Mouse (Mus musculus) lung, adult 10 weeks (tissue): ENCODE results near the gene Ifne. TPM values are rescaled to one million over a fixed set of nuclear protein-coding genes. Genes with fewer than 3 reads are reported as not detected.

ENCODE experiments used
- polyA plus RNA-seq: library from polyadenylated mRNA; stranded (reverse); fragments of 350-450 nt; fragmentation: Illumina TruSeq; extraction: RNeasy Lipid Tissue Mini Kit (QIAGEN cat#74804); gene quantifications from one replicate; pipeline ENCODE4 v1.2.3, GENCODE M21; 2014; ENCODE audit warnings: low read depth, low replicate concordance; ENCODE audit not compliant: insufficient read depth

The Ifne gene
- not detected for polyA plus RNA-seq

GRCm38 (mm10) chr4:88880101-88880500 is at the start of gene Ifne:
Ifne (minus strand) TSS chr4:88880201.

GRCm38 (mm10) chr4:88849698-88850097 is 30.3 kb downstream of the Ifne start, which contains the start of gene Ifna1:
Ifna1 (plus strand) TSS chr4:88850087.

GRCm38 (mm10) chr4:88841438-88841911 is 38.5 kb downstream of the Ifne start, which contains the start of gene Ifna4:
Ifna4 (plus strand) TSS chr4:88841861.

GRCm38 (mm10) chr4:88835225-88835624 is 44.8 kb downstream of the Ifne start, which contains the start of gene Ifna5:
Ifna5 (plus strand) TSS chr4:88835525.

Other genes with a start within 250 kb of the Ifne start
- not detected for gene C87499, start 245.8 kb downstream of the Ifne start, polyA plus RNA-seq
- not detected for gene Ifna13, start 235.7 kb downstream of the Ifne start, polyA plus RNA-seq
- not detected for gene Ifna16, start 203.3 kb downstream of the Ifne start, polyA plus RNA-seq
- gene Ifna2, start 196.3 kb downstream of the Ifne start, polyA plus RNA-seq, result not detected
- not detected for gene Ifnab, start 188.8 kb downstream of the Ifne start, polyA plus RNA-seq
- not detected for gene Gm26566, start 158.4 kb downstream of the Ifne start, polyA plus RNA-seq
- gene Klhl9, start 157.7 kb downstream of the Ifne start, polyA plus RNA-seq, result 30.6 TPM
- gene Gm13271, start 125.3 kb downstream of the Ifne start, polyA plus RNA-seq, result not detected
- gene Gm13283, start 120.1 kb downstream of the Ifne start, polyA plus RNA-seq, result not detected
- gene Gm13290, start 106.4 kb downstream of the Ifne start, polyA plus RNA-seq, result not detected
- gene Gm13289, start 103.3 kb downstream of the Ifne start, polyA plus RNA-seq, result not detected
- not detected for gene Gm13272, start 100.4 kb downstream of the Ifne start, polyA plus RNA-seq
- gene Ifnz, start 98.1 kb downstream of the Ifne start, polyA plus RNA-seq, result not detected
- not detected for gene Gm13276, start 94.5 kb downstream of the Ifne start, polyA plus RNA-seq
- not detected for gene Gm13277, start 91.6 kb downstream of the Ifne start, polyA plus RNA-seq
- gene Gm13278, start 88.7 kb downstream of the Ifne start, polyA plus RNA-seq, result not detected
- not detected for gene Gm13275, start 85.7 kb downstream of the Ifne start, polyA plus RNA-seq
- not detected for gene Gm13279, start 82.8 kb downstream of the Ifne start, polyA plus RNA-seq
- not detected for gene Gm13285, start 80.5 kb downstream of the Ifne start, polyA plus RNA-seq
- gene Gm13287, start 76.9 kb downstream of the Ifne start, polyA plus RNA-seq, result not detected
- not detected for gene Gm13288, start 74.7 kb downstream of the Ifne start, polyA plus RNA-seq
- not detected for gene Ifna7, start 64.0 kb downstream of the Ifne start, polyA plus RNA-seq
- gene Ifna11, start 60.2 kb downstream of the Ifne start, polyA plus RNA-seq, result not detected
- gene Ifna6, start 52.8 kb downstream of the Ifne start, polyA plus RNA-seq, result not detected
- not detected for gene Ifna5, start 44.7 kb downstream of the Ifne start, polyA plus RNA-seq
- not detected for gene Ifna4, start 38.3 kb downstream of the Ifne start, polyA plus RNA-seq
- not detected for gene Ifna1, start 30.1 kb downstream of the Ifne start, polyA plus RNA-seq